Mouse (Mus musculus): Measurements from ENCODE around the gene Flrt2. TPM values are rescaled to one million over a fixed set of nuclear protein-coding genes. Genes with fewer than 3 reads are reported as not detected.

Flrt2 gene
- polyA plus RNA-seq, 1 experiment from 2014 or later, result 0.48 TPM

GRCm38 (mm10) chr12:95739739-95740138, 47.7 kb downstream of the Flrt2 start:
- Histone ChIP-seq H3K4me2 (ENCODE audit: low read depth, low read length) (no peak overlapping the region), H3K4me1 (ENCODE audit: insufficient read depth) (no peaks in the 10 kb centered on the region; the same call in 1 of the 2 replicates), H3K36me3 (replicated peaks; ENCODE audit: insufficient read depth, low read length) (no peaks in the 10 kb centered on the region), H3K9me3 (ENCODE audit: low read length) (no peaks in the 10 kb centered on the region), H3K27ac (ENCODE audit: low read depth) (no peak overlapping the region), H3K4me3 (ENCODE audit: low read depth, low read length) (no peak overlapping the region), H3K27me3 (ENCODE audit: insufficient read depth, low read length) (no peaks in the 10 kb centered on the region), H3K9ac (replicated peaks) (no peak overlapping the region)
- TF ChIP-seq CTCF (IDR thresholded peaks at IDR 0.05; ENCODE audit: low read depth), result no peak
- no peak for TF ChIP-seq EP300 (IDR thresholded peaks at IDR 0.05; ENCODE audit: low read depth)
- no peak for DNase-seq
- ATAC-seq, result no peak
- WGBS (ENCODE audit: insufficient replicate concordance), result 79% methylated on average over 5 of the region's 5 CpGs

- Histone ChIP-seq H3K9me3 (ENCODE audit: low read length) (no peaks in the 10 kb centered on the region), H3K27me3 (ENCODE audit: insufficient read depth, low read length) (no peaks in the 10 kb centered on the region), H3K4me3 (ENCODE audit: low read depth, low read length) (no peak overlapping the region), H3K9ac (replicated peaks) (no peak overlapping the region), H3K4me1 (ENCODE audit: insufficient read depth) (no peaks in the 10 kb centered on the region; the same call in 1 of the 2 replicates), H3K4me2 (ENCODE audit: low read depth, low read length) (no peak overlapping the region), H3K36me3 (replicated peaks; ENCODE audit: insufficient read depth, low read length) (no peaks in the 10 kb centered on the region), H3K27ac (ENCODE audit: low read depth) (no peak overlapping the region)
- DNase-seq (no peak), ATAC-seq (no peak)
- WGBS (ENCODE audit: insufficient replicate concordance), result 22% methylated on average over 11 of the region's 11 CpGs
- TF ChIP-seq EP300 (IDR thresholded peaks at IDR 0.05; ENCODE audit: low read depth) (no peak), CTCF (IDR thresholded peaks at IDR 0.05; ENCODE audit: low read depth) (no peak)
These were observed 49.3 kb downstream of the Flrt2 start for GRCm38 (mm10) chr12:95741296-95741695.

- H3K9ac ChIP-seq (replicated peaks), result no peak overlapping the region
- ATAC-seq, result no peak
- DNase-seq, result no peak
- H3K4me3 ChIP-seq (ENCODE audit: low read depth, low read length), result no peak overlapping the region
- no peaks in the 10 kb centered on the region; the same call in 1 of the 2 replicates for H3K4me1 ChIP-seq (ENCODE audit: insufficient read depth)
- no peaks in the 10 kb centered on the region for H3K36me3 ChIP-seq (replicated peaks; ENCODE audit: insufficient read depth, low read length)
- no peaks in the 10 kb centered on the region for H3K27me3 ChIP-seq (ENCODE audit: insufficient read depth, low read length)
- H3K4me2 ChIP-seq (ENCODE audit: low read depth, low read length), result no peak overlapping the region
- no peak for TF ChIP-seq EP300 (IDR thresholded peaks at IDR 0.05; ENCODE audit: low read depth)
- TF ChIP-seq CTCF (IDR thresholded peaks at IDR 0.05; ENCODE audit: low read depth), result no peak
- WGBS (ENCODE audit: insufficient replicate concordance), result 65% methylated on average over 4 of the region's 4 CpGs
- no peaks in the 10 kb centered on the region for H3K9me3 ChIP-seq (ENCODE audit: low read length)
- no peak overlapping the region for H3K27ac ChIP-seq (ENCODE audit: low read depth)
These were observed 52.3 kb downstream of the Flrt2 start for GRCm38 (mm10) chr12:95744307-95744706.

DNA sequence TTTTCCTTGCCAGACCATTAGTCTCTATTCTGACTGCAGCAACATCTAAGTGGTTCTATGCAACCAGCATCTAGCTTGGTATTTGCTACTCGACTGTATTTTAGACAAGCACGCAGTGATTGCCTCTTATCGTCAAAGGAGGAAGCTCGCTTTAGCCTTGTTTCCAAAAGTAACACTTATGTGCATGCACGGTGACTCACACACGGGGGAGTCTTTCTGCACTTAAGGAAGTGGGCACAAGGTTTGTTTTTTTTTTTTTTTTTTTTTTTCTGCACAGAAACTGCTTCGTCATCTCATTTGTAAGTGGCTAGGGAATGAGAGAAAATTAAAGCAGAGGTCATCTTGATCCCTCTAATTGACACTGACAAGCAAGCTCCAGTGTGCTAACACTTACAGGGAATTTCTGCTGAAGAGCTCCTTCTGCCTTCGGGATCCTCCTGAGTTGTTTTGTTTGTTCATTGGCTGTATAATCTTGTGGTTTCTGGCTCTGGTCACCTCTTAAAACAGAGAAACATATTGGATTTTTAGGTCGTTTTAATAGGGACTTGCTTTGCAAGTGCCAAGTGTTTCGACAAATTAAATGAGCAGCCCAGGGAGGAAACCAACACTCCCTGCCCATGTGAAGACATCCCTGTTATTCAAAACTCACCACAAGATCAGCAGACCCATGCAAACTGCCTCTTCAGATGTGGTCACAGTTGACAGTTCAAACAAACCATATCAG, 55.0 kb downstream of the Flrt2 start:
- ATAC-seq, result peak; percentile 27; the same call in 1 of the 2 replicates
- 23% methylated on average over 10 of the region's 10 CpGs for WGBS (ENCODE audit: insufficient replicate concordance)
- Histone ChIP-seq H3K9ac (replicated peaks) (no peak overlapping the region), H3K4me2 (ENCODE audit: low read depth, low read length) (no peak overlapping the region), H3K4me3 (ENCODE audit: low read depth, low read length) (no peak overlapping the region), H3K27me3 (ENCODE audit: insufficient read depth, low read length) (no peaks in the 10 kb centered on the region), H3K9me3 (ENCODE audit: low read length) (no peaks in the 10 kb centered on the region), H3K27ac (ENCODE audit: low read depth) (no peak overlapping the region), H3K4me1 (ENCODE audit: insufficient read depth) (no peaks in the 10 kb centered on the region; the same call in 1 of the 2 replicates), H3K36me3 (replicated peaks; ENCODE audit: insufficient read depth, low read length) (no peaks in the 10 kb centered on the region)
- TF ChIP-seq CTCF (IDR thresholded peaks at IDR 0.05; ENCODE audit: low read depth) (no peak), EP300 (IDR thresholded peaks at IDR 0.05; ENCODE audit: low read depth) (no peak)
- DNase-seq, result no peak

DNA sequence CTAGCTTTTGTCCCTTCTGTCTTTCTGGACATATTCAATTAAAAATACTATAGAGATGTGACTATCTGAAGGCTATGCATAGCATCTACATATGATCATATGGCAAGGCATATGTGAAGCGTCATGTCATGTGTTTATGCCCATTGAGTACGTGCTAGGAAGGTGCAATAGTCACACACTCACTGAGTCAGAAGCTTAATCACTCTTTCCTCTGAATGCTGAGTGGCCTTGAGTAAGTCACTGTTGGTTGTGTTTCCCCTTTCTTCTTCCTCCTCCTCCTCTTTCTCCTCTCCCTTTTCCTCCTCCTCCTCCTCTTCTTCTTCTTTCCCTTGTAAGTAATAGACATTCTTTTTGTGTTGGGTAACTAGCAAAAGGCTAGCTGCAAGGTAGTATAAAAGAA, 56.7 kb downstream of the Flrt2 start:
- DNase-seq, result no peak
- no peak for TF ChIP-seq CTCF (IDR thresholded peaks at IDR 0.05; ENCODE audit: low read depth)
- no peak for TF ChIP-seq EP300 (IDR thresholded peaks at IDR 0.05; ENCODE audit: low read depth)
- no peak overlapping the region for H3K4me3 ChIP-seq (ENCODE audit: low read depth, low read length)
- H3K4me2 ChIP-seq (ENCODE audit: low read depth, low read length), result no peak overlapping the region
- H3K9ac ChIP-seq (replicated peaks), result no peak overlapping the region
- 63% methylated on average over 2 of the region's 2 CpGs for WGBS (ENCODE audit: insufficient replicate concordance)
- no peak for ATAC-seq
- no peak overlapping the region for H3K27ac ChIP-seq (ENCODE audit: low read depth)
- no peaks in the 10 kb centered on the region for H3K36me3 ChIP-seq (replicated peaks; ENCODE audit: insufficient read depth, low read length)
- H3K9me3 ChIP-seq (ENCODE audit: low read length), result no peaks in the 10 kb centered on the region
- H3K27me3 ChIP-seq (ENCODE audit: insufficient read depth, low read length), result no peaks in the 10 kb centered on the region
- no peaks in the 10 kb centered on the region; the same call in 1 of the 2 replicates for H3K4me1 ChIP-seq (ENCODE audit: insufficient read depth)

GRCm38 (mm10) chr12:95749248-95749647, 57.2 kb downstream of the Flrt2 start:
- Histone ChIP-seq H3K27ac (ENCODE audit: low read depth) (no peak overlapping the region), H3K36me3 (replicated peaks; ENCODE audit: insufficient read depth, low read length) (no peaks in the 10 kb centered on the region), H3K4me3 (ENCODE audit: low read depth, low read length) (no peak overlapping the region), H3K4me2 (ENCODE audit: low read depth, low read length) (no peak overlapping the region), H3K4me1 (ENCODE audit: insufficient read depth) (no peaks in the 10 kb centered on the region; the same call in 1 of the 2 replicates), H3K9ac (replicated peaks) (no peak overlapping the region), H3K9me3 (ENCODE audit: low read length) (no peaks in the 10 kb centered on the region), H3K27me3 (ENCODE audit: insufficient read depth, low read length) (no peaks in the 10 kb centered on the region)
- TF ChIP-seq CTCF (IDR thresholded peaks at IDR 0.05; ENCODE audit: low read depth) (no peak), EP300 (IDR thresholded peaks at IDR 0.05; ENCODE audit: low read depth) (no peak)
- DNase-seq (no peak), ATAC-seq (no peak)
- WGBS (ENCODE audit: insufficient replicate concordance), result 64% methylated on average over 2 of the region's 2 CpGs

Measured in liver, postnatal 0 days (tissue).